Mouse (Mus musculus): ENCODE measurements around the gene Kri1.
"Not testable (repeated sequence)": the region's sequence is repeated elsewhere in the genome, so short reads cannot be mapped to it uniquely, and the experiment has no call there.

The Kri1 gene

GRCm38 (mm10) chr9:21315421-21315820, 27.7 kb upstream of the Kri1 start:
- peak; percentile 84 for DNase-seq (ENCODE audit: low read depth)

DNA sequence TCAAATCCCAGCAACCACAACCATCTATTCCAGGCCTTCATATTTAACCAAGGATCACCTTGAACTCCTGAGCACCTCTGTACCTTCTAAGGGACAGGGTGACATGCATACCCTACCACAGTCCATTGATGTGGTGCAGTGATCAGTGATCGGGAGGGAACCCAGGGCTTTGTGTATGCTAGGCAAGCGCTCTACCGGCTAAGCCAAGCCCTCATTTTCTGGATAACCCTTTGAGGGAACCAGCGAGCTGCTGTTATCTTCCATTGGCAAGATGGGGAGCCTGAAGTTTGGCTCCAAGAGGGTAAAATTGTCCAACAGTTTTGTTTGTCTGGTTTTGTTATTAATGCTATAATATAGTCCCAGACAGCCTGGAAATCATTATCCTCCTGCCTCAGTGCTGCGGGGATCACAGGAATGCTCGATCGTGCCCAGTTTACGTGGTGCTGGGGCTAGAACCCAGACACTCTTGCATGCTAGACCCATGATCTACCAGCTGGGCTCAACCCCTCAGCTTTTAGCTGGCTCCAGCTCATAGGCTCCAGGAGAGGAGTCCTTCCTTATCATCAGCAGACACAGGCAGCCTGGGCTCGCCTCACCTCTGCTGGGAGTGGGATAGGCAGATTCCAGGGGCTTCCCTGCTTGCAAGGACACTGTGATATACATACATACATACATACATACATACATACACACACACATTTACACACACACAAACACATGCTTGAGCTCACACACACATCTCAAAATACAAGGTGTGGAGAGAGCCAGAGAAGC, 26.8 kb upstream of the Kri1 start:
- no peak for DNase-seq (ENCODE audit: low read depth)

- peak; percentile 91 for DNase-seq (ENCODE audit: low read depth)
Observed at GRCm38 (mm10) chr9:21313394-21313793, 25.6 kb upstream of the Kri1 start.

GRCm38 (mm10) chr9:21312134-21312533, 24.4 kb upstream of the Kri1 start, which contains the start of gene Ap1m2:
Ap1m2 (minus strand) TSS chr9:21312337.
- no peak for DNase-seq (ENCODE audit: low read depth)

GRCm38 (mm10) chr9:21311695-21312094, 23.9 kb upstream of the Kri1 start:
- no peak for DNase-seq (ENCODE audit: low read depth)

DNA sequence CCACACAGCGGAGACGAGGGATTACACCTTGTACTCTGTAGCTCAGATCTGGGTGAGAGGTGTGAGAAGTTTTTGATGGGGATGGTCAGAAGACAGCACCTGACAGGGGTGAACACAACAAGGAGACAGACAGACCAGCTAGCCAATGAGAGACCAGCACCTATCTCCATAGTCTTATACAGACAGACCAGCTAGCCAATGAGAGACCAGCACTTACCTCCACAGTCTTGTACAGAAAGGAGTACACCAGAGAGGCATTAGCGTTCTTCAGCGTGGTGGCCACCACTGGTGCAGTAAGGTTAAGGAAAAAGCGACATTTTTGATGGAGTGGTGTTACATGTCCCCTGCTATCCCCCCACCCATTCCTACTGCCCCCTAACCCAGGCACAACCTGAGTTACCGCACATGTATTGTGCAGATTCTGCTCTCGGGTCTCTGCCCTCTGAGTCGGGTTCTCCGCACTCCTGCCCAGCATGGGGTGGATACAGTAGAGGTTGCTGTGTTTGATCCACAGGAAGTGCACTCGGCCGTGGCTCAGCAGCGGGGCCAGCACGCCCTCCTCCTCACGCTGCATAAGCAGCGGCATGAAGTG, 21.5 kb upstream of the Kri1 start:
- DNase-seq (ENCODE audit: low read depth) = no peak

- DNase-seq (ENCODE audit: low read depth) = no peak
Observed at GRCm38 (mm10) chr9:21305065-21305464, 17.3 kb upstream of the Kri1 start.

- no peak for DNase-seq (ENCODE audit: low read depth)
Observed at GRCm38 (mm10) chr9:21299014-21299413, 11.2 kb upstream of the Kri1 start.

- no peak for DNase-seq (ENCODE audit: low read depth)
Observed at GRCm38 (mm10) chr9:21292271-21292670, 4.5 kb upstream of the Kri1 start.

GRCm38 (mm10) chr9:21291868-21292267, 4.1 kb upstream of the Kri1 start:
- DNase-seq (ENCODE audit: low read depth) = not testable (repeated sequence)

- peak; percentile 99 for DNase-seq (ENCODE audit: low read depth)
Observed at GRCm38 (mm10) chr9:21291022-21291787, 3.4 kb upstream of the Kri1 start, which contains the start of gene Cdkn2d. Cdkn2d (minus strand) TSS chr9:21291407.

DNA sequence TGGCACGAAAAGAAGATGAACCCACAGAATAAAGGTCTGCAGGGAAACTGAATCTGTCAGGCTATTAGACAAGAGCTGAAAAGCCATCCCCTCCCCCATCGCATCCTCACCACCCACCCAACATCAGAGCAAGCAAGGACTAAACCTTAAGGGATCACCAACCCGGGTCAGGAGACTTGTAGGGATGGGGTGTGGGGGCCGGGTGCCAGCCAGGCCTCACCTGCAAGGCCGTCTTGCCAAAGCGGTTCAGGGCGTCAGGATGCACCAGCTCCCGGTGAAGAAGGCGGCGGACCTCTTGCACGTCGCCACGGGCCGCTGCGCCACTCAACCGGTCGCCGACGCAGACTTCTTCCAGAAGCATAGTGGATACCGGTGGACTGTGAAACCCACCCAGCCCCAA, 2.8 kb upstream of the Kri1 start:
- DNase-seq (ENCODE audit: low read depth) = peak; percentile 39

DNA sequence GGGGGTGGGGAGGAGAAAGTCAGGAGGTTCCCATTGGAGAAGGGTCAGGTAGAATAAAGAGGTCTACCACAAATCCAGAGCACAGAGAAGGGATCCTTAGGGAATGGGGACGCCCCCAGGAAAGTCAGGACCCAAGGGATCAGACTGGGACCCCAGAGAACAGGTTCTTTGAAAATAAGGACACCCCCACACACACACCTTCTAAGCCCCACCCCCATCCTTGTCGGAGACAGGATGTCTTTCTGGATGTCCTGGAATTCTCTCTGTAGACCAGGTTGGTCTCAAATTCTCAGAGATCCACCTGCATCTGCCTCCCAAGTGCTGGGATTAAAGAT, 1.5 kb upstream of the Kri1 start:
- DNase-seq (ENCODE audit: low read depth) = no peak

DNA sequence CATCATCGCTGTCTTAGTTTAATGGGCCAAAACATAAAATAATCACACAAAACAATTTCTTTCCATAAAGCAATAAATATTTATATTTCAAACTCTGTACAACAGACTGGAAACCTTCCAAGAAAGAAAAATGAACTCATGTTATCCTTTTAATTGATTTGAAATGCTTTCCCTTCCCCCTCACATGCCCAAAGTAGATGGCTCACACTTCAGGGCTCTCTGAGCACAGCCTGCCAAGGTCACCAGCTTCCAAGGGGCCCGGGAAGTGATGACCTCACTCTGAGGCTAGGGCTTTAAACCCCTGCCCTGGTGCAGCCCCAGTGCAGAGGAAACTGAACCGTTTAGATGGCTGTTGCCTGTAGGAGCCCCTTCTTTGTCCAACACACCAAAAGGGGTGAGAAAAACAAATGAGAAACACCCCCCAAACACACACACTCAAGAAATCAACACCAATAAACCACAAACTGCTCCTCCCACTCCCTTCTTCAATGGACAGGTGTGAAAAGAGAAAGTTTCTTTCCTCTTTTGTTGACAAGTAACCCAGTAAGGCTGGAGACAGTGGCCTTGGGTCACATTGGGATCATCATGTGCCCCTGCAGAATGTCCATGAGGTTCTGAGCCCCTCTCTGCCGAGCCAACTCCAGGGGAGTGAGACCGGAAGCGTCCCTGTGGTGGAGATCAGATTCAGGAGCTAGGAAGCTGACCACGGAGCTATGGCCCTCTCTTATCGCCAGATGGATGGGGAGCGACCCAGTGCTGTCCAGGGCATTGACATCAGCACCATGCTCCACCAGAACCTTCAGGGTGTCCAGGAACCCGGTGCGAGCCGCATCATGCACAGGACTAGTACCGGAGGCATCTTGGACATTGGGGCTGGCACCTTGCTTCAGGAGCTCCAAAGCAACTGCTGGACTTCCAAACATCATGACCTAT, 901 bp upstream of the Kri1 start:
- peak; percentile 32 for DNase-seq (ENCODE audit: low read depth)

GRCm38 (mm10) chr9:21286753-21287152, 1.0 kb downstream of the Kri1 start:
- no peak for DNase-seq (ENCODE audit: low read depth)

DNA sequence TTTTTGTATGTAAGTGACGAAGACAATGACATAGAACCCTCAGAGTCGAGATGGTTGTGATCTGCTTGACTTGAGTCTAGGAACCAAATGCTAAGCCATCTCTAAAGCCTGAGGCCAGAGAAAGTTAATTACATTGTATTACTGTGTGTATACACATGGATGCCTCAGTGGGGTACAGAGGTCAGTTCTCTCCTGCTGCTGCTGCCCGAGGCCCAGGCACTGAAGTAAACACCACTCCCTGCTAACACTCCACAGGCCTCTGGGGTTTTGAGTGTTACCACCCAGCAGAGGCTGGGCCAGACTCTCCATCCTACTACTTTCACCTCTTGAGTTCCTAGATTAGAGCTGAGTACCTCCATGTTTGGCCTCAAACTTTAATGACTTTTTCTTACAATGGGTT, 3.8 kb downstream of the Kri1 start:
- DNase-seq (ENCODE audit: low read depth) = no peak

DNA sequence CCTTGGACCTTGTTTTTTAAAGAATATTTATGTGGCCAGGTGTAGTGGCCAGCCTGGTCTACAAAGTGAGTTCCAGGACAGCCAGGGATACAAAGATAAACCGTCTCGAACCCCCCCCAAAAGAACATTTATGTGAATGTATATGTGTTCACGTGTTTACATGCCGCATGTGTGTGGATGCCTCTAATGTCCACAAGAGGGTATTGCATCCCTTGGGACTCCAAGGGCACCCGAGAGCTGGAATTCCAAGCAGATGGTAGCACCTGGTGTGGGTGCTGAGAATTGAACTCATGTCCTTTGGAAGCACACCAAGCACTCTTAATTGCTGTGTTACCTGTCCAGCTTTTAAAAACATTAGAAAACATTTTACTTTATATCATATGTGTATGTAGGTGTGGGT, 4.2 kb downstream of the Kri1 start:
- DNase-seq (ENCODE audit: low read depth) = no peak

GRCm38 (mm10) chr9:21277776-21278175, 10.0 kb downstream of the Kri1 start:
- no peak for DNase-seq (ENCODE audit: low read depth)

- DNase-seq (ENCODE audit: low read depth) = no peak
Observed at GRCm38 (mm10) chr9:21276307-21276706, 11.5 kb downstream of the Kri1 start.

GRCm38 (mm10) chr9:21275727-21276126, 12.0 kb downstream of the Kri1 start:
- no peak for DNase-seq (ENCODE audit: low read depth)

- no peak for DNase-seq (ENCODE audit: low read depth)
Observed at GRCm38 (mm10) chr9:21275013-21275710, 12.6 kb downstream of the Kri1 start.
